Mouse (Mus musculus) intestine, embryonic 16.5 days (tissue): ENCODE results near the gene Poldip3. TPM values are rescaled to one million over a fixed set of nuclear protein-coding genes. Genes with fewer than 3 reads are reported as not detected.

Source experiments
- ATAC-seq: fragments of 200-750 bp; cut with Nextera tagmentation; 2 replicates; pipeline ENCODE4 v1.8.0; 2017; ENCODE audit warnings: moderate TSS enrichment, moderate library complexity
- H3K27ac ChIP-seq: fragments of 300-500 bp; sonication (generic); 2 replicates; pipeline ENCODE4 v1.5.1; 2014; ENCODE audit warnings: mild to moderate bottlenecking, low read length
- H3K27me3 ChIP-seq: fragments of 300-500 bp; sonication (generic); replicated peaks from 2 replicates; pipeline ENCODE4 v1.6.1; 2014; ENCODE audit warnings: low read length, control low read depth, mixed read lengths; ENCODE audit not compliant: control insufficient read depth, insufficient read depth
- H3K36me3 ChIP-seq: fragments of 300-500 bp; sonication (generic); 2 replicates; pipeline ENCODE4 v1.6.1; 2014; ENCODE audit warnings: low read length, control low read depth; ENCODE audit not compliant: control insufficient read depth, insufficient read depth
- H3K4me1 ChIP-seq: fragments of 300-500 bp; sonication (generic); 2 replicates; pipeline ENCODE4 v1.6.1; 2014; ENCODE audit warnings: low read length, control low read depth, mixed read lengths; ENCODE audit not compliant: control insufficient read depth, insufficient read depth
- H3K4me2 ChIP-seq: fragments of 300-500 bp; sonication (generic); 2 replicates; pipeline ENCODE4 v1.6.1; 2014; ENCODE audit warnings: low read depth, low read length, control low read depth
- H3K4me3 ChIP-seq: fragments of 300-500 bp; sonication (generic); 2 replicates; pipeline ENCODE4 v1.5.1; 2014; ENCODE audit warnings: mild to moderate bottlenecking, low read length
- H3K9ac ChIP-seq: fragments of 300-500 bp; sonication (generic); 2 replicates; pipeline ENCODE4 v1.6.1; 2014; ENCODE audit warnings: low read depth, low read length
- H3K9me3 ChIP-seq: fragments of 300-500 bp; sonication (generic); 2 replicates; pipeline ENCODE4 v1.6.1; 2016; ENCODE audit warnings: low read length, control low read depth; ENCODE audit not compliant: control insufficient read depth
- WGBS: fragments of 180-500 bp; shearing (Covaris S2); extraction: QIAGEN DNeasy Blood & Tissue Kit; methylation state at CpG from one replicate; pipeline ENCODE4 v1.1.7; 2014; 5-methylcytosine and 5-hydroxymethylcytosine counted together
- polyA plus RNA-seq: library from polyadenylated mRNA; unstranded; fragments of >200 nt; fragmentation: Nextera tagmentation; extraction: Ambion mirVana; gene quantifications from 2 replicates; pipeline ENCODE4 v1.2.1, GENCODE M21; 2015

Gene Poldip3
- polyA plus RNA-seq, 1 experiment from 2014 or later = 106 TPM

GRCm38 (mm10) chr15:83171712-83172481, 22.7 kb upstream of the Poldip3 start:
- H3K27ac ChIP-seq = peak overlapping the region; percentile 94
- ATAC-seq = peak; percentile 94
- peak overlapping the region; percentile 85 for H3K9ac ChIP-seq
- H3K36me3 ChIP-seq = no peaks in the 10 kb centered on the region
- H3K9me3 ChIP-seq = no peaks in the 10 kb centered on the region
- peak overlapping the region; percentile 71 for H3K4me3 ChIP-seq
- H3K4me2 ChIP-seq = peak overlapping the region; percentile 92
- WGBS = under 1% methylated on average over 66 of the region's 67 CpGs
- peaks cover 36% of the 10 kb centered on the region for H3K4me1 ChIP-seq
- H3K27me3 ChIP-seq = no peaks in the 10 kb centered on the region

GRCm38 (mm10) chr15:83170956-83171659, 21.9 kb upstream of the Poldip3 start:
- Histone ChIP-seq H3K4me2 (peak overlapping the region; percentile 92), H3K36me3 (no peaks in the 10 kb centered on the region), H3K9me3 (no peaks in the 10 kb centered on the region), H3K4me1 (peaks cover 41% of the 10 kb centered on the region), H3K4me3 (peak overlapping the region; percentile 71), H3K9ac (peak overlapping the region; percentile 78), H3K27me3 (no peaks in the 10 kb centered on the region), H3K27ac (peak overlapping the region; percentile 67; the same call in 1 of the 2 replicates)
- ATAC-seq = no peak
- WGBS = 42% methylated on average over 8 of the region's 8 CpGs

GRCm38 (mm10) chr15:83169772-83170722, 20.9 kb upstream of the Poldip3 start:
- Histone ChIP-seq H3K4me3 (peak overlapping the region; percentile 5; the same call in 1 of the 2 replicates), H3K4me1 (peaks cover 42% of the 10 kb centered on the region), H3K36me3 (no peaks in the 10 kb centered on the region), H3K9me3 (no peaks in the 10 kb centered on the region), H3K27me3 (no peaks in the 10 kb centered on the region), H3K27ac (peak overlapping the region; percentile 39), H3K4me2 (peak overlapping the region; percentile 92), H3K9ac (peak overlapping the region; percentile 41)
- 68% methylated on average over 8 of the region's 8 CpGs for WGBS
- 0 out of 2 replicates have a peak, but pooled peaks have one; percentile 14 for ATAC-seq

DNA sequence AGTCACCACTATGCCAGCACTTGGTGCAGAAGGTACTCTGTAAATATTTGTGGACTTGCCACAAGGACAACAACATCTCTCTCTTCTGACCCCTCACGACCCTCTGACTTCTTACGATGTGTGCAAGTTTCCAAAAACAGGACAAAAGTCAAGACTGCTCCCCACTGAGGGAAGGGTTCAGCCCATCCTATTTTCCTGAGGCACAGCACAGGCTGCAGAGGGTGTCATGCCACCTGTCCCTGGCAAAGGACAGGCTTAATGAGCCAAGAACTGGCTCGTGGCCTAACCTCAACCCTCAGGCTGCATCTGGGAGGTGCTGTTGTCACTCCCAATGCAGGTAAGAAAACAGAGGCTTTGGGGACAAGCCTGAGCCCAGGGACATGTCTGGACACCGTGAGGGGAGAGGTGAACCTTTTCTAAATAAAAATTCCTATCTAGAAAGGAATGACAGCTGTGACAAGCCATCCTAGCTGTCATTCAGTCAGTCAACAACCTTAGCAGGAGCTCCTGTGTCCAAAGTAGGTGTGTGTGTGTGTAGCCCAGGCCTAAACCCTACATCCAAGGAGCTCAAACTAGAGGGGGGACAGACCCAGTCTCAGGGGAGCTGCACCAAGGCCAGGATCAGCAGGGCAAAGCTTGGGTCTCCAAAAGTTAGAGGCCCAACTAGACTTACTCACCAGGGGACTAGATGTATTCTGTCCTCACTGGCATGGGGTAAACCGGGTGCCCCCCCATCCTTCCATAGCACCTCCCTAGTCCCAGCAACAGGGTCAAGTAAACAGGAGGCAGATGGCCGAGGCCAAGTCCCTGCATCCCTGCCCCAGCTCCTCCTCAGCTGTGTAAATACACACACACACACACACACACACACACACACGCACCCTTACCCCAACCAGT, 19.9 kb upstream of the Poldip3 start:
- ATAC-seq = no peak
- no peaks in the 10 kb centered on the region for H3K9me3 ChIP-seq
- no peak overlapping the region for H3K4me3 ChIP-seq
- H3K36me3 ChIP-seq = no peaks in the 10 kb centered on the region
- H3K4me2 ChIP-seq = 0 out of 2 replicates have a peak overlapping the region, but pooled peaks have one; percentile 13
- no peaks in the 10 kb centered on the region for H3K27me3 ChIP-seq
- 0 out of 2 replicates have a peak overlapping the region, but pooled peaks have one; percentile 13 for H3K9ac ChIP-seq
- peaks cover 46% of the 10 kb centered on the region for H3K4me1 ChIP-seq
- WGBS = 75% methylated on average over 7 of the region's 7 CpGs
- H3K27ac ChIP-seq = no peak overlapping the region

DNA sequence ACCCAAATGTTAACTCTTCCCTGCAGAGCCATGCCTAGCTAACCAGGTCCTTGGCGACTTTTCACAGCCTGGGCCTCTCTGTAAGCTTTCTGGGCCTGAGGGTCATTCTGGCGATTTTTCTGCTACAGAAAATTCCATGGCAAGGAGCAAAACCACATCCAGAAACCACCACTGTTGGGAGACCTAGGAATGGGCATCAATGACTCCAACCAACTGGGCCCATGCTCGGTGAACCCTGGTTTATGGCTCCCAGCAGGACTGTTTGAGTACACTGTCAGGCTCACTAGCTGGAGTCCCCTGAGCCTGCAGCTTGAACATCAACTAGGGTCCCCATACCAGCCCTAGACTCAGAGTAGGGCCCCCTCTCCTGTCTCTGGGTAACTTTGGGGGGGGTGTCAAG, 19.1 kb upstream of the Poldip3 start:
- Histone ChIP-seq H3K9me3 (no peaks in the 10 kb centered on the region), H3K9ac (no peak overlapping the region), H3K27me3 (no peaks in the 10 kb centered on the region), H3K4me1 (peaks cover 46% of the 10 kb centered on the region), H3K36me3 (no peaks in the 10 kb centered on the region), H3K4me2 (no peak overlapping the region), H3K27ac (no peak overlapping the region), H3K4me3 (no peak overlapping the region)
- WGBS = 73% methylated on average over 3 of the region's 3 CpGs
- ATAC-seq = no peak

GRCm38 (mm10) chr15:83167550-83168065, 18.4 kb upstream of the Poldip3 start:
- Histone ChIP-seq H3K4me1 (peaks cover 46% of the 10 kb centered on the region), H3K36me3 (no peaks in the 10 kb centered on the region), H3K27me3 (no peaks in the 10 kb centered on the region), H3K27ac (peak overlapping the region; percentile 50), H3K9ac (0 out of 2 replicates have a peak overlapping the region, but pooled peaks have one; percentile 27), H3K4me3 (no peak overlapping the region), H3K9me3 (no peaks in the 10 kb centered on the region), H3K4me2 (peak overlapping the region; percentile 21; the same call in 1 of the 2 replicates)
- 78% methylated on average over 8 of the region's 8 CpGs for WGBS
- ATAC-seq = no peak

DNA sequence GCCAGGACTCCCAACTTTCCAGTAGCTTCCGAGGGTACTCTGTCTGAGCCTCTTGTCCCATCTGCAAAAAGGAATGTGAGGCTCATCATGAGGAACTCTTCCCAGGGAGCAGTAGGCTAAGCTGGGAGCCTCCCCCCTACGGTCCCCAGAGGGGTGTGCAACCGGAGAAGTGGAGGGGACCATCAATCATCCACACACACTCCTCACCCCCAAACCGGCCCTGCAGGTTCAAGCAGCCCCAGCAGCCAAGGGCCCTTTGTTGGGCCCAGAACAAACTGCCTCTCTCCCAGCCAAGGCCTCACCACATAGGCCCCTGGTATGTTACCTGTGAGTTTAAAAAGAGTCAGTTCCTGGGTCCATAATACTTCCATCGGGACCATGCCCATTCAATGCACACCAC, 17.9 kb upstream of the Poldip3 start:
- no peaks in the 10 kb centered on the region for H3K27me3 ChIP-seq
- peaks cover 47% of the 10 kb centered on the region for H3K4me1 ChIP-seq
- H3K27ac ChIP-seq = peak overlapping the region; percentile 50
- H3K9ac ChIP-seq = 0 out of 2 replicates have a peak overlapping the region, but pooled peaks have one; percentile 27
- WGBS = 53% methylated on average over 5 of the region's 5 CpGs
- H3K36me3 ChIP-seq = peaks cover under 1% of the 10 kb centered on the region; the same call in 1 of the 2 replicates
- H3K4me2 ChIP-seq = peak overlapping the region; percentile 21; the same call in 1 of the 2 replicates
- H3K4me3 ChIP-seq = no peak overlapping the region
- ATAC-seq = no peak
- H3K9me3 ChIP-seq = no peaks in the 10 kb centered on the region

DNA sequence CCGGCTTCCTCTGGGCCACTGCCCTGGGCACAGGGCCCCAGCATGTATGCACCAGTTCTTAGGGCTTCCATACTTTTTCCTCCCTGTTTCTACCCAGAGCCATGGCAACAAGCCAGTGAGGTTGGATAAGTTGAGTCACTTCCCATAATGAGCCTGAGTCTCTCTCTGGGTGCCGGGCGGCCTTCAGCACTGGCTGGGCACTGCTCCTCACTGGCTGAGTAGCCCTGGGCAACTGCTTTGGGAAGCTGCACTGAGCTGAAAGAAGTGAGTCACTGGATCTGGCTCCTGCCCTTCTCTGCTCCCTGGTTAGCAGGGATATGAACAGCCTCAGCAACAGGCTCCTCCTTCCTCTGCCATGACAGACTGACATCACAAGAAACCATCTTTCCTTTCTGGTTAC, 17.5 kb upstream of the Poldip3 start:
- Histone ChIP-seq H3K4me3 (no peak overlapping the region), H3K27ac (peak overlapping the region; percentile 15; the same call in 1 of the 2 replicates), H3K9ac (no peak overlapping the region), H3K4me2 (no peak overlapping the region), H3K36me3 (peaks cover 5% of the 10 kb centered on the region; the same call in 1 of the 2 replicates), H3K27me3 (no peaks in the 10 kb centered on the region), H3K4me1 (peaks cover 47% of the 10 kb centered on the region), H3K9me3 (no peaks in the 10 kb centered on the region)
- WGBS = 83% methylated on average over 3 of the region's 3 CpGs
- no peak for ATAC-seq
